Mouse (Mus musculus) heart, adult 2 months (tissue): ENCODE data around the gene Uchl4.

ENCODE experiments used
- CTCF ChIP-seq: fragments of 200-600 bp; IDR thresholded peaks from 2 replicates; pipeline ENCODE4 v1.8.1; 2022; ENCODE audit warnings: antibody characterized with exemption, mild to moderate bottlenecking, moderate library complexity
- EP300 ChIP-seq: fragments of 200-500 bp; IDR thresholded peaks from 2 replicates; pipeline ENCODE4 v1.6.1; 2011; ENCODE audit warnings: low read depth, low read length, control low read depth; ENCODE audit not compliant: insufficient read depth
- POLR2A ChIP-seq: fragments of 200-500 bp; IDR thresholded peaks from 2 replicates; pipeline ENCODE4 v1.6.1; 2011; ENCODE audit warnings: mild to moderate bottlenecking, low read depth, low read length, control low read depth; ENCODE audit not compliant: insufficient read depth

- TF ChIP-seq CTCF (no peak), POLR2A (no peak), EP300 (no peak)
Measured at GRCm38 (mm10) chr9:64214452-64214851, 20.5 kb upstream of the Uchl4 start.
